Mouse (Mus musculus) mouse embryonic stem cell (cell line): ENCODE data around the gene Pygo1.

Experiments
- in situ Hi-C, 2 experiments: fragments of 300-500 bp; cut with MboI; formaldehyde crosslinking; loops; 1 replicate in 1 of 2; 3 replicates in 1 of 2; pipeline ENCODE4 v1.14.3; 2019 to 2020; ENCODE audit warnings: low sequenced_read_pairs in 2 of 2, low pct_unique_long_range_greater_than_20kb in 1 of 2, mixed read lengths in 1 of 2; ENCODE audit not compliant: unreplicated experiment in 1 of 2

Pygo1 gene

DNA sequence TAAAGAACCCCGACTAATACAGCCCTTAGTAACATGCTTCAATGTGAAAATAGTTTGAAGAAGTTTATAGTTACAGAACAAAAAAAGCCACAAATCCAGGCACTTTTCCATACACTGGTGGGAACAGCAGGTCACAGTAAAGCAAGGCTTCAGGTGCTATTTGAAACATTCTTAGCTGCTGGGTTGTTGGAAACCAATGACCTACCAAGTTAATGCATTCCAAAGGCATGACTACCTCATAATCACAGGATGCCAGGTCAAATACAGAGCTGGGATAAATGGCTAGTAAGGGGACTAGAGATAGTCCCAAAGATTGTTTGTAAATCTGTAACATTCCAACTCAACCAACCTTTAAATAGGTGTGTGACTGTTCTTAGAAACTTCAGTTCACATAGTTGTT is 49.8 kb downstream of the Pygo1 start:
- in situ Hi-C loops, result no loop called here

- in situ Hi-C loops, result no loop called here
Measured at GRCm38 (mm10) chr9:72983066-72983465, 57.6 kb downstream of the Pygo1 start.

DNA sequence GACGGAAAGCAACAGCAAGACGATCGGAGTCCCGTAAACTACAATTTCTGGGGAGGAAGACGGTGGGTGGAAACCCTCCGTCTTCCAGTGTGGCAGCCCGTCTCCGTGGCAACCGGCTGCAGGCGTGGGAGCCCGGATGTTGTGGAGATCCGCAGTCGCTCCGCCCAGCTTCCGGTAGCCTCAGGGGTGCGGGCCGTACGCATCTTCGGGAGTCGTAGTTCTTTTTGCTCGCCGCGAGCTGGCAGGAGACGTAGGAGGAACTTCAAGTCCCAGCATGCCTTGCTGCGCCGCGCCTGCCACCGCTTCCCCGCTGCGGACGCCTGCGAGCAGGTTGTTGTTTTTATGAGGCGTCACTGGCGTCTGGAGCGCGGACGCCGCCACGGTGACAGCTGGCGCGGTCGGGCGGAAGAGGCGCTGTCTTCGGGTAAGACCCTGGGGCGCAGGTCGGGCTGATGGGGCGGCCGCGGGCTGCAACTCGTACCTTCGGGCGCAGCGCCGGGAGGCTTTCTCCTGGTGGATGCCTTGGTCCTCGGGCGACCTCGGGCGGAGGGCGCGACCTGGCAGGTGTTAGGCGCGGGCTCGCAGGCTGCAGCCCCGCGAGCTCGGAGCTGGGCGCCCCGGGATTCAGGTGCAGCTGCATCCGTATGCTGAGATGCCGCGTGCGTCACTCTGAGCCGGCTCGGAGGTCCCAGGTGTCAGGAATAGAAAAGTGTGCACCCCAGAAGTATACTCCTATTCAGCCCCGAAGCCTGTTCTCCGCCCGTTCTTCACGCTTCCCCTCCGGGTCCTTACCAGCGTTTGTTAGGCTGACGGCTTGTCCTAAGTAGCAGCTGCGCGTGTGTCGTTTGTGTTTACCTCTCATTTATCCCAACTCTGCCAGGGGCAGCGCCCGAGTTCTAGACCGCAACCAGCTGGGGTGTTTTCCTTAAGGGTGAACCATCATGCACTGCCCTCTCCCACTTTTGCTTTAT is 60.1 kb downstream of the Pygo1 start, which contains the start of the genes Ccpg1os and Ccpg1:
Ccpg1os (minus strand) TSS at position 133 of the 971 bp plus-strand sequence.
Ccpg1 (plus strand) TSS at position 180 of the 971 bp plus-strand sequence.
- in situ Hi-C loops, result no loop called here

- in situ Hi-C loops, result no loop called here
Measured at GRCm38 (mm10) chr9:72987703-72988102, 62.3 kb downstream of the Pygo1 start.

GRCm38 (mm10) chr9:72988706-72989105 is 63.3 kb downstream of the Pygo1 start:
- in situ Hi-C loops, result no loop called here

- in situ Hi-C loops, result no loop called here
Measured at GRCm38 (mm10) chr9:72991420-72991819, 66.0 kb downstream of the Pygo1 start.

DNA sequence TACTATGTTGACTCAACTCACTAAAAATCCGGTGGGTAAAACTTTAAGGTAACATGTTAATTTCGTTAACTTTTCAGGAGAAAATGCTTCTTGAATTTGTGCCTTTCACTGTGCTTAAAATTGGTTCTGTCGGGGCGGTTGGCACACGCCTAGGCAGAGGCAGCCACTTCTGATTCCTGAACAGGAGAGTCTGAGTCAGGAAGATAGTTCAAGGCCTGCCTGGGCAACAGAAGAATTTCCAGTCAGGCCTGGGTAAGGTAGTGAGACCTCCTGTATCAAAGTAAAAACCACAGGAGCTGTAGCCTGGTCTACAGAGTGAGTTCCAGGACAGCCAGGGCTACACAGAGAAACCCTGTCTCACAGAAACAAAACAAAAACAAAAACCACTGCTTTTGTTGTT is 67.1 kb downstream of the Pygo1 start:
- in situ Hi-C loops, result no loop called here

DNA sequence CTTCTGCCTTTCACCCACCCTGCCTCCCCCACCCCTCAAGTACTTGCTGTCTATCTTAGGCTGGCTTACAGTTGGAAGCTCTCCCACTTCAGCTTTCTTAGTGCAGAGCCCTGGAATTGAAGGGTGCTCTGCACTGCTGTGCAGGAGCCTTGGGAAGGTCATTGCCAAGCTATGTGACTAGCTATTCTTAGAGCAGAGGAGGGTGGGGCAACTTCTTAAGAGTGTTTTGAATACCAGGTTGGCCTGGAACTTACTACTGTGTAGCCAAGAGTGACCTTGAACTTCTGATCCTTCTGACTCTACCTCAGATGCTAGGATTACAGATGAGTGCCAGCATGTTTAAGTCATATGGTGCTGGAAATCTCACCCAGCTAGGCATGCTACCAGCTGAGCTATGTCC is 70.7 kb downstream of the Pygo1 start:
- in situ Hi-C loops, result no loop called here

GRCm38 (mm10) chr9:72996806-72997205 is 71.4 kb downstream of the Pygo1 start:
- in situ Hi-C loops, result no loop called here

- in situ Hi-C loops, result no loop called here
Measured at GRCm38 (mm10) chr9:73000487-73000886, 75.0 kb downstream of the Pygo1 start.

DNA sequence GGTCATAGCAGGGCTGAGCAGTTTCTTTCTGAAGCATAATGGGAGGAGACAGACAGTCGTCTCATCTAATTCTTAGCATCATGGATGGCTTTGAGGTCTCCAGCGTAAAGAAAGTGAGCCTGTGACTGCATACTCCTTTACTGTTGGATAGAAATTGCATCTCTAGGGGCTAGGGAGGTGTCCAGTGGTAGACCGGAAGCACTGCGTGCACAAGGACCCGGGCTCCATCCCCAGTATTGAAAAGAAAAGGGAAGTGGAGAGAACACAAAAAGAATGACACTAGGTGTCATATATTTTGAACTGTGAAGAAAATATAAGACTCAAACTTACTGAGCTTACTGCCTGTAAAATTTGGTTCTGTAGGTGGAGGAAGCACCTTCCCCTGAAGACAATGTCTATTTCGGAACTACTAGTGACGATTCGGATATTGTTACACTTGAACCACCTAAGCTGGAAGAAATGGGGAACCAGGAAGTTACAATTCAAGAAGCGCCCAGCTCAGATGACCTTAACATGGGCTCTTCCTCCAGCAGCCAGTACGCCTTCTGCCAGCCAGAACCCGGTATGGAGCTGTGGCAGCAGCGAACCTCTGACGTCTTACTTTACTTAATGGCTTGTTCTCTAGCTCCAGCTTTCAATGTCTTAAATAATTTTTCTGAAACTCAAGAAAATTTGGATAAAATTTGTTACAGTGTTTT is 76.0 kb downstream of the Pygo1 start:
- in situ Hi-C loops, result no loop called here
